Mouse (Mus musculus) CH12.LX (cell line): ENCODE measurements around the gene Pou2af1. TPM values are rescaled to one million over a fixed set of nuclear protein-coding genes. Genes with fewer than 3 reads are reported as not detected.

Source experiments
- DNase-seq: peaks from one replicate; pipeline ENCODE4 v3.0.0-alpha.2; 2013; ENCODE audit errors: extremely low read depth
- H3K27ac ChIP-seq: 2 replicates; pipeline ENCODE4 v1.5.1; 2012; ENCODE audit warnings: low read depth, mild to moderate bottlenecking, control low read depth, moderate library complexity; ENCODE audit not compliant: insufficient read depth
- H3K27me3 ChIP-seq: replicated peaks from 2 replicates; pipeline ENCODE3; 2012; ENCODE audit warnings: inconsistent platforms
- H3K36me3 ChIP-seq, 2 experiments: replicated peaks in 1 of 2; 2 replicates each; pipeline versions ENCODE3 to v1.6.1; 2012; ENCODE audit warnings: inconsistent platforms in 1 of 2, low read length in 1 of 2, mild to moderate bottlenecking in 1 of 2, mixed read lengths in 1 of 2, moderate library complexity in 1 of 2; ENCODE audit not compliant: control insufficient read depth in 1 of 2, insufficient read depth in 1 of 2
- H3K4me1 ChIP-seq, 2 experiments: 2 replicates each; pipeline ENCODE4 v1.6.1; 2012; ENCODE audit warnings: inconsistent platforms in 1 of 2, moderate library complexity in 1 of 2; ENCODE audit not compliant: insufficient read depth in 2 of 2, control insufficient read depth in 1 of 2
- H3K4me2 ChIP-seq: 2 replicates; pipeline ENCODE4 v1.6.1; 2012; ENCODE audit warnings: low read depth, mild to moderate bottlenecking, control low read depth; ENCODE audit not compliant: poor library complexity, insufficient read depth, severe bottlenecking
- H3K4me3 ChIP-seq, 3 experiments: fragments of 150-350 bp in 1 of 3; sonication (generic) in 1 of 3; replicated peaks in 1 of 3; 2 replicates each; pipeline versions ENCODE3 to v1.5.1; 2011 to 2012; ENCODE audit warnings: low read depth in 2 of 3, low read length in 2 of 3, mild to moderate bottlenecking in 2 of 3, moderate library complexity in 2 of 3, control low read depth in 1 of 3, improper control_type of control experiment in 1 of 3, inconsistent platforms in 1 of 3, mixed read lengths in 1 of 3; ENCODE audit not compliant: poor library complexity in 1 of 3
- H3K79me2 ChIP-seq: replicated peaks from 2 replicates; pipeline ENCODE4 v1.6.1; 2012; ENCODE audit warnings: mild to moderate bottlenecking, moderate library complexity; ENCODE audit not compliant: control insufficient read depth, poor library complexity, insufficient read depth, severe bottlenecking; ENCODE audit errors: extremely low read depth
- H3K9ac ChIP-seq: 2 replicates; pipeline ENCODE4 v1.6.1; 2012; ENCODE audit warnings: low read depth, mild to moderate bottlenecking, control low read depth, moderate library complexity; ENCODE audit not compliant: insufficient read depth
- H3K9me3 ChIP-seq: replicated peaks from 2 replicates; pipeline ENCODE3; 2012; ENCODE audit warnings: low read length, inconsistent platforms, mixed read lengths
- BHLHE40 ChIP-seq: IDR thresholded peaks from 2 replicates; pipeline ENCODE4 v1.6.1; 2011; ENCODE audit warnings: mild to moderate bottlenecking, low read depth, low read length, improper control_type of control experiment
- CHD1 ChIP-seq: IDR thresholded peaks from 2 replicates; pipeline ENCODE4 v1.6.1; 2012; ENCODE audit warnings: low read depth, low read length, improper control_type of control experiment, inconsistent platforms
- CTCF ChIP-seq, 2 experiments: IDR thresholded peaks in 1 of 2; conservative IDR thresholded peaks in 1 of 2; 2 replicates each; pipeline ENCODE4 v1.5.1; 2011 to 2012; ENCODE audit warnings: low read depth in 2 of 2, low read length in 2 of 2, improper control_type of control experiment in 1 of 2, inconsistent platforms in 1 of 2, mild to moderate bottlenecking in 1 of 2, moderate library complexity in 1 of 2
- EP300 ChIP-seq: IDR thresholded peaks from 2 replicates; pipeline ENCODE4 v1.6.1; 2011; ENCODE audit warnings: low read length, improper control_type of control experiment
- ETS1 ChIP-seq: conservative IDR thresholded peaks from 2 replicates; pipeline ENCODE4 v1.6.1; 2012; ENCODE audit warnings: low read depth, mild to moderate bottlenecking, inconsistent platforms, low read length, improper control_type of control experiment, moderate library complexity
- GABPA ChIP-seq: IDR thresholded peaks from 2 replicates; pipeline ENCODE4 v1.6.1; 2012; ENCODE audit warnings: low read depth, low read length, improper control_type of control experiment, inconsistent platforms; ENCODE audit not compliant: insufficient replicate concordance
- HCFC1 ChIP-seq: IDR thresholded peaks from 2 replicates; pipeline ENCODE4 v1.6.1; 2012; ENCODE audit warnings: low read depth, mild to moderate bottlenecking, inconsistent platforms, low read length, improper control_type of control experiment
- IRF4 ChIP-seq: IDR thresholded peaks from 2 replicates; pipeline ENCODE4 v1.6.1; 2014; ENCODE audit warnings: low read depth, mild to moderate bottlenecking, inconsistent platforms, low read length, improper control_type of control experiment
- JUN ChIP-seq: IDR thresholded peaks from 2 replicates; pipeline ENCODE4 v1.6.1; 2011; ENCODE audit warnings: low read depth, mild to moderate bottlenecking, low read length, improper control_type of control experiment, moderate library complexity; ENCODE audit not compliant: insufficient read depth
- MAX ChIP-seq: IDR thresholded peaks from 2 replicates; pipeline ENCODE4 v1.6.1; 2011; ENCODE audit warnings: low read length, improper control_type of control experiment
- MAZ ChIP-seq: IDR thresholded peaks from 2 replicates; pipeline ENCODE4 v1.6.1; 2012; ENCODE audit warnings: low read depth, mild to moderate bottlenecking, inconsistent platforms, low read length, improper control_type of control experiment, moderate library complexity
- MEF2A ChIP-seq: IDR thresholded peaks from 2 replicates; pipeline ENCODE4 v1.6.1; 2014; ENCODE audit warnings: low read depth, mild to moderate bottlenecking, inconsistent platforms, low read length, improper control_type of control experiment, borderline replicate concordance
- MYC ChIP-seq: IDR thresholded peaks from 2 replicates; pipeline ENCODE4 v1.6.1; 2011; ENCODE audit warnings: low read depth, mild to moderate bottlenecking, improper control_type of control experiment, low read length
- POLR2A ChIP-seq: IDR thresholded peaks from 2 replicates; pipeline ENCODE4 v1.6.1; 2011; ENCODE audit warnings: low read depth, mild to moderate bottlenecking, improper control_type of control experiment, low read length
- SMC3 ChIP-seq: IDR thresholded peaks from 2 replicates; pipeline ENCODE4 v1.6.1; 2011; ENCODE audit warnings: low read depth, low read length, improper control_type of control experiment
- TBP ChIP-seq: conservative IDR thresholded peaks from 2 replicates; pipeline ENCODE4 v1.6.1; 2011; ENCODE audit warnings: low read depth, low read length, improper control_type of control experiment
- TCF12 ChIP-seq: IDR thresholded peaks from 2 replicates; pipeline ENCODE4 v1.6.1; 2014; ENCODE audit warnings: low read depth, mild to moderate bottlenecking, inconsistent platforms, low read length, improper control_type of control experiment
- UBTF ChIP-seq: IDR thresholded peaks from 2 replicates; pipeline ENCODE4 v1.6.1; 2012; ENCODE audit warnings: low read depth, mild to moderate bottlenecking, inconsistent platforms, low read length, improper control_type of control experiment, moderate library complexity
- USF2 ChIP-seq: conservative IDR thresholded peaks from 2 replicates; pipeline ENCODE4 v1.6.1; 2011; ENCODE audit warnings: low read depth, low read length, improper control_type of control experiment
- ZC3H11A ChIP-seq: IDR thresholded peaks from 2 replicates; pipeline ENCODE4 v1.6.1; 2012; ENCODE audit warnings: low read depth, mild to moderate bottlenecking, inconsistent platforms, low read length, improper control_type of control experiment
- ZKSCAN1 ChIP-seq: IDR thresholded peaks from 2 replicates; pipeline ENCODE4 v1.6.1; 2012; ENCODE audit warnings: low read depth, inconsistent platforms, low read length, improper control_type of control experiment, borderline replicate concordance
- ZMIZ1 ChIP-seq: IDR thresholded peaks from 2 replicates; pipeline ENCODE4 v1.6.1; 2012; ENCODE audit warnings: low read depth, mild to moderate bottlenecking, inconsistent platforms, low read length, improper control_type of control experiment
- ZNF384 ChIP-seq: IDR thresholded peaks from 2 replicates; pipeline ENCODE4 v1.6.1; 2012; ENCODE audit warnings: low read depth, low read length, improper control_type of control experiment, inconsistent platforms
- dilution Hi-C: fragments of 300-500 bp; cut with MboI; formaldehyde crosslinking; loops from 2 replicates; pipeline ENCODE4 v1.14.3; 2020; ENCODE audit warnings: low sequenced_read_pairs; ENCODE audit not compliant: extremely low pct_unique_long_range_greater_than_20kb, extremely low pct_ligation_motif_present
- in situ Hi-C: fragments of 300-500 bp; cut with MboI; formaldehyde crosslinking; loops from 3 replicates; pipeline ENCODE4 v1.14.3; 2019; ENCODE audit warnings: low sequenced_read_pairs, low pct_ligation_motif_present, low pct_unique_long_range_greater_than_20kb, mixed read lengths
- polyA plus RNA-seq: library from polyadenylated mRNA; unstranded; fragments of >175 nt; gene quantifications from 2 replicates; pipeline ENCODE4 v1.2.1, GENCODE M21; 2012; ENCODE audit warnings: low read depth; ENCODE audit not compliant: insufficient read length
- total RNA-seq, 2 experiments: library from RNA; depleted of rRNA; stranded (reverse); fragments of 300-350 nt in 1 of 2; fragments of >200 nt in 1 of 2; gene quantifications; 2 replicates each; pipeline ENCODE4 v1.2.3; 2012 to 2014

Pou2af1 gene
- total and polyA plus RNA-seq, 3 experiments: 87.4 to 303 (median 173) TPM

DNA sequence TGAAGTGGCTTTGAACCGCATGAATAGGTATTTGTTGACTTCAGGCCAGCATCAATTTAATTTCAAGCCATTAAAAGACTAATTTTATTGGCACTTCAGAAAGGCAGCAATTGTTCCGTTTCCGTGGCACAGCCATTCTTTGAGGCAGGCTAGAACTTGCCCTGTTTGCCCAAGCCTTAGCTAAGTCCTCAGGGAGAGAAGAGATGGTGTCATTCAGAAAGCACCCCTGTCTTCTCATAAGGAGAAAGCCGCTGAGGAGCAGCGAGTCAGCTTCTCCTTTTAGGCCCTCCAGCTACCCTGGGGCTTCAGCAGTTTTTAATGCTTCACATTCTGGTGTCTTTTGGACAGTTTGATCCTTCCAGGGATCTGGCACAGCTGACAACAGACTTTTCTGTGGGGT, 55.3 kb downstream of the Pou2af1 start:
- Histone ChIP-seq H3K4me3 (no peak overlapping the region), H3K27me3 (no peaks in the 10 kb centered on the region), H3K9ac (peak overlapping the region; percentile 37; the same call in 1 of the 2 replicates), H3K4me1 (peaks cover 3 to 26% of the 10 kb centered on the region in 2 experiments), H3K4me2 (peak overlapping the region; percentile 41; the same call in 1 of the 2 replicates), H3K27ac (no peak overlapping the region; the same call in 1 of the 2 replicates), H3K9me3 (no peaks in the 10 kb centered on the region), H3K79me2 (no peaks in the 10 kb centered on the region), H3K36me3 (peaks cover 0 to 13% of the 10 kb centered on the region in 2 experiments)
- peak; percentile 51 for DNase-seq
- in situ Hi-C loops: no loop called here
- peak; percentile 53; the same call in 1 of the 2 replicates for TF ChIP-seq MEF2A
- peak; percentile 60 for TF ChIP-seq EP300
- TF ChIP-seq CTCF (conservative IDR thresholded peaks at IDR 0.05 in 1 of 2, IDR thresholded peaks at IDR 0.05 in 1 of 2; ENCODE audit: low read depth in 2 of 2, low read length in 2 of 2): no peak
- no peak; the same call in 1 of the 2 replicates for TF ChIP-seq ETS1
- no peak for TF ChIP-seq MAZ
- no peak for TF ChIP-seq POLR2A
- TF ChIP-seq CHD1: no peak; the same call in 1 of the 2 replicates
- TF ChIP-seq IRF4: peak; percentile 74; the same call in 1 of the 2 replicates
- TF ChIP-seq HCFC1: no peak
- TF ChIP-seq ZC3H11A: no peak
- no peak for TF ChIP-seq MAX
- TF ChIP-seq USF2: no peak
- TF ChIP-seq GABPA: no peak
- no peak for TF ChIP-seq SMC3
- TF ChIP-seq JUN: 0 out of 2 replicates have a peak, but pooled peaks have one; percentile 11
- dilution Hi-C loops: no loop called here

DNA sequence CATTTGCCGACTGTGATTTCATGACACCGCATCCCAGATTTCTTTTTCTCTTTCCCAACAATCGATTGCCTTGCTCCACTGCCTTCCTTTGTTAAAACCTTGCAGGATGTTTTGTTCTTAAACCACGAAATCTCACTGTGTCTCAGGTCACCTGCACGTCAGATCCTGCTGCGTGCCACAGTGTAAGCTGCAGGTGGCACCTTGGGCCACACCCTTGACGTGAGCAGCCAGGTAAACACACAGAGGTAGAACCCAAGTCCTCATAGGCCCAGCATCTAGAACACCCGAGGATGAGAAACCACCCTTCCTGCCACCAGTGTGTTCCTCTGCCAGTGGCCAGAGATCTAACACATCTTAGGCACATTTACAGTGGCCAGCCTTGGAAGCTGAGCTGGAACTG, 57.6 kb downstream of the Pou2af1 start:
- in situ Hi-C loops (no loop called here), dilution Hi-C loops (no loop called here)

More for the DNA sequence above, 57.6 kb downstream of the Pou2af1 start:
- Histone ChIP-seq H3K4me1 (peaks cover 3 to 25% of the 10 kb centered on the region in 2 experiments), H3K27ac (no peak overlapping the region), H3K27me3 (no peaks in the 10 kb centered on the region), H3K36me3 (peaks cover 0 to 13% of the 10 kb centered on the region in 2 experiments), H3K79me2 (no peaks in the 10 kb centered on the region), H3K9ac (no peak overlapping the region), H3K4me3 (no peak overlapping the region), H3K9me3 (no peaks in the 10 kb centered on the region)
- TF ChIP-seq MAZ (no peak), ZNF384 (no peak), MAX (no peak), POLR2A (no peak), SMC3 (no peak), BHLHE40 (no peak), TCF12 (no peak), MEF2A (no peak), CHD1 (no peak), TBP (no peak), UBTF (no peak), ZKSCAN1 (no peak), MYC (no peak), ZMIZ1 (no peak)
- TF ChIP-seq, all 38 proteins: peak for 0
- DNase-seq: no peak
- H3K4me2 ChIP-seq: no peak overlapping the region
